Mouse (Mus musculus): ENCODE measurements around the gene Tmem232.
A peak's percentile ranks its signal among the peaks of the same experiment; 100 is the strongest.

Gene Tmem232

DNA sequence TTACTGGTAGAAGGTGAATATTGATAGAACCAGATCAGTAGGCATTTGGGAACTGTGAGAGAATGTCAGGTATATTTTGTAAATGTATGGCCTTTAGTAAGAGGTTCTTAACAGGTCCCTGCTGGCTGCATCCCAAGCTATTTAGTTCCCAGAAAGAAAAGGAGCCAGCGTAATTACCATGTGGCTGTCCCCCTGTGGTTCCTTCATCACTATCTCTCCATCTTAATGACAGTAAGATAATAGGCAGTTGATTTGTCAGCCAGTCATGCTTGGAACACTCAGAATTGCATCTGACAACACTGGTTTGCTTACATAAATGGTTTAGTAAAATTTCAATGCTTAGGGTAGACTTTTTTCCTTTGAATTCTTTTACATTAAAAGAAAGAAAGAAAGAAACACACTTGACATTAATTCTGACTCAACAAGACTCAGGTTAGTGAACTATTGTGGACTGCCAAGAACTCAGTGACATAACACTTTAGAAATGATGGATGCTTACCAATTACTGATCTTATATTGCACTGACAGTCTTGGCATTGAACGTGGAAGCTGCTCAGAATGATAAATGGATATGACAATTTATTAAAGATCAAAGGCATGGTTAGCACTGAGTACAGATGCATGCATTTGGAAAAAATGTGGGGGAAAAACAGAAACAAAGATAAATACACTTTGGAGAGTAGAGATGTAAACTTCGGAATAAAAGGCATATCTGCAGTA lies 174.9 kb downstream of the Tmem232 start:
- Histone ChIP-seq H3K4me1 (replicated peaks; ENCODE audit: low read depth, low read length) (no peaks in the 10 kb centered on the region), H3K36me3 (ENCODE audit: insufficient read depth, low read length) (no peaks in the 10 kb centered on the region), H3K27me3 (ENCODE audit: insufficient read depth, low read length) (no peaks in the 10 kb centered on the region), H3K9me3 (ENCODE audit: low read length) (peaks cover 11% of the 10 kb centered on the region), H3K4me3 (replicated peaks; ENCODE audit: low read length) (no peak overlapping the region)
- TF ChIP-seq CTCF (conservative IDR thresholded peaks at IDR 0.05; ENCODE audit: low read length) (no peak), POU5F1 (IDR thresholded peaks at IDR 0.05; ENCODE audit: borderline replicate concordance, low read length) (no peak), NANOG (IDR thresholded peaks at IDR 0.05; ENCODE audit: borderline replicate concordance, low read length) (no peak)

DNA sequence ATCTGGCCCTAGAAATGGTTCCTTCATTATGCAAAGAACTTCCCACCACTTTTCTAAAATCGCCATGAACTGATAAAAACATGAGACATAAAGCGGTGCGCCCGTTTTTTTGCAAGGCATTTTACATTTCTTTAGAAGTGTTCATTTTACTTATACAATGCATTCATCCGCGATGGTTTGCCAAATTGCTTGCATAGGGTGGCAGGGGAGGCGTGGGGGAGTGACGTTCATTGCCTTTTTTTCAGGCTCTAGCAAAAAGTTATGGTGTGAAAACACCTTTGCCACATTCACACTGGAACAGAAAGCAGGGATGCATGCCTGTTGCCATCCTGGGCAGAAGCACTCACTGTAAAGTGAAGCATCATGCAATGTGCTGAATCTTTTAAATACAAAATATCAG lies 188.7 kb downstream of the Tmem232 start:
- Histone ChIP-seq H3K4me3 (replicated peaks; ENCODE audit: low read length) (no peak overlapping the region), H3K36me3 (ENCODE audit: insufficient read depth, low read length) (no peaks in the 10 kb centered on the region), H3K27me3 (ENCODE audit: insufficient read depth, low read length) (no peaks in the 10 kb centered on the region), H3K4me1 (replicated peaks; ENCODE audit: low read depth, low read length) (no peaks in the 10 kb centered on the region), H3K9me3 (ENCODE audit: low read length) (peaks cover 6% of the 10 kb centered on the region)
- no peak for TF ChIP-seq CTCF (conservative IDR thresholded peaks at IDR 0.05; ENCODE audit: low read length)
- TF ChIP-seq POU5F1 (IDR thresholded peaks at IDR 0.05; ENCODE audit: borderline replicate concordance, low read length): no peak
- TF ChIP-seq NANOG (IDR thresholded peaks at IDR 0.05; ENCODE audit: borderline replicate concordance, low read length): no peak

DNA sequence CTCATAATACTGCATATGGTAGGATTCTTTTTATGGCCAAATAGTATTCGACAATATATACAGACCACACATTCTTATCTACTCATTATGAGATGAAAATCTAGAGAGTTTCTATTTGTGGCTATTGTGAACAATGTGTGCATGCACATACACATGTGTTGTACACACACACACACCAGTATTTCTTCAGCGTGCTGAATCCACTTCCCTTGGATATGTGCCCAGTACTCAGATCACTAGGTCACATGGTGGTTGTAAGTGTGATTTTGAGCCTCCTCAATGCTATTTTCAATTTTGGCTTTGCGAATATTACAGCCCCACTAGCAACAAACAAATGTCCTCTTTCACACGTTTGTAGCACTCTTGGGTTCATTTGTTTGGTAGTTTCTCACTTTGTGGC lies 200.6 kb downstream of the Tmem232 start:
- H3K4me3 ChIP-seq (replicated peaks; ENCODE audit: low read length): no peak overlapping the region
- H3K4me1 ChIP-seq (replicated peaks; ENCODE audit: low read depth, low read length): no peaks in the 10 kb centered on the region
- H3K27me3 ChIP-seq (ENCODE audit: insufficient read depth, low read length): no peaks in the 10 kb centered on the region
- H3K9me3 ChIP-seq (ENCODE audit: low read length): peaks cover 10% of the 10 kb centered on the region
- no peak for TF ChIP-seq POU5F1 (IDR thresholded peaks at IDR 0.05; ENCODE audit: borderline replicate concordance, low read length)
- no peak for TF ChIP-seq NANOG (IDR thresholded peaks at IDR 0.05; ENCODE audit: borderline replicate concordance, low read length)
- no peaks in the 10 kb centered on the region for H3K36me3 ChIP-seq (ENCODE audit: insufficient read depth, low read length)

DNA sequence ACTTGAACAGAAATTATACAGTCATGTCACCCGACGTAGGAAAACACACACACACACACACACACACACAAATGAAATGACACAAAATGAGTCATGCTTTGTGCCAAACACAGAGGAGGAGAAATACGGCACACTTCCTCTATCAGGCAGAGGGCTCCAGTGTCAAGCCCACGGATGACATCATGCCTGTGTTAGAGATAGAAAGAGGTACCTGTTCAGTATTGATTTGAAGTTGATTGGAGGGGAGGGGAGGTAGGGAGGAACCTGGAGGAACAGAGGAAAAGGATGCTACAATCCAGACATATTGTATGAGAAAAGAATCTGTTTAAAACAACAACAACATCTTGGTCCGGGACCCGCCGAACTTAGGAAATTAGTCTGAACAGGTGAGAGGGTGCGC lies 209.8 kb downstream of the Tmem232 start:
- TF ChIP-seq CTCF (conservative IDR thresholded peaks at IDR 0.05; ENCODE audit: low read length) (no peak), NANOG (IDR thresholded peaks at IDR 0.05; ENCODE audit: borderline replicate concordance, low read length) (no peak), POU5F1 (IDR thresholded peaks at IDR 0.05; ENCODE audit: borderline replicate concordance, low read length) (no peak)
- H3K4me3 ChIP-seq (replicated peaks; ENCODE audit: low read length): peak overlapping the region; percentile 57
- no peaks in the 10 kb centered on the region for H3K27me3 ChIP-seq (ENCODE audit: insufficient read depth, low read length)
- H3K4me1 ChIP-seq (replicated peaks; ENCODE audit: low read depth, low read length): no peaks in the 10 kb centered on the region
- H3K36me3 ChIP-seq (ENCODE audit: insufficient read depth, low read length): no peaks in the 10 kb centered on the region
- peaks cover 6% of the 10 kb centered on the region for H3K9me3 ChIP-seq (ENCODE audit: low read length)

DNA sequence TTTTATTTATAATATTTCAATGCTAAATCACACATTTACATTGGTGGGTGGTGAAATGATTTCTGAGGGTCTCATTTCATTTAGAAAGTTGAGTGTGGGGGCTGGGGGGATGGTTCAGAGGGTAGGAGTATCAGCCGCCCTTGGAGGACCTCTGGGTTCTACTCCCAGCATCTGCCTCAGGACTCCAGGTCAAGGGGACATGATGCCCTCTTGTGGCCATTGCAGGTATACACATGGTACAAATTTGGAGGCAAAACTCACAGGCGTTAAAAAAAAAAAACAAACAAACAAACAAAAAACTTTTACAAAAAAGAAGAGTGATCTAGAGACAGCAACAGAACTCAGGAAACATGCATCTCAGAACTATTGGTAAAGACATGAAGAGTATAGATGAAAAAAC lies 215.3 kb downstream of the Tmem232 start:
- TF ChIP-seq POU5F1 (IDR thresholded peaks at IDR 0.05; ENCODE audit: borderline replicate concordance, low read length): no peak
- peak; percentile 77 for TF ChIP-seq CTCF (conservative IDR thresholded peaks at IDR 0.05; ENCODE audit: low read length)
- TF ChIP-seq NANOG (IDR thresholded peaks at IDR 0.05; ENCODE audit: borderline replicate concordance, low read length): no peak
- no peak overlapping the region for H3K4me3 ChIP-seq (replicated peaks; ENCODE audit: low read length)
- peaks cover 7% of the 10 kb centered on the region for H3K4me1 ChIP-seq (replicated peaks; ENCODE audit: low read depth, low read length)
- no peaks in the 10 kb centered on the region for H3K27me3 ChIP-seq (ENCODE audit: insufficient read depth, low read length)
- peaks cover 6% of the 10 kb centered on the region for H3K9me3 ChIP-seq (ENCODE audit: low read length)
- no peaks in the 10 kb centered on the region for H3K36me3 ChIP-seq (ENCODE audit: insufficient read depth, low read length)

DNA sequence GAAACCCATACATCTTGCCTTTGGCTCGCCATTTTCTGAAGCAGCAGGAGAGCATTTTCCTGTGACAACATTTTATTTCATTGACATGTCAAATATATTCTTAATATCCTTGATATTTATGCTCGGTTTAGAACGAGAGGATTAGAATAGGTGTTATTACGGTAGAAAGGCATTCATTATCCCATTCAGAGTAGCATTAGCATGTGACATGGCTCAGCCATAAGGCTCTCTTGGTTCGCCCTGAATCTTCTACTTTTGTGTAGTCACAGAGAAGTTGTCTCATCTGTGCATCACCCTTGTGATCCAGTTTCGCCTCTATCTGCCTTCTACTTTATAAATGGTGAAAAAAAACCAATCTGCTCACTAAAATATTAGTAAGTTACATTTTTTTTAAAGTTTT lies 220.0 kb downstream of the Tmem232 start:
- Histone ChIP-seq H3K4me1 (replicated peaks; ENCODE audit: low read depth, low read length) (peaks cover 7% of the 10 kb centered on the region), H3K4me3 (replicated peaks; ENCODE audit: low read length) (no peak overlapping the region), H3K27me3 (ENCODE audit: insufficient read depth, low read length) (no peaks in the 10 kb centered on the region), H3K9me3 (ENCODE audit: low read length) (no peaks in the 10 kb centered on the region), H3K36me3 (ENCODE audit: insufficient read depth, low read length) (no peaks in the 10 kb centered on the region)
- TF ChIP-seq POU5F1 (IDR thresholded peaks at IDR 0.05; ENCODE audit: borderline replicate concordance, low read length) (no peak), CTCF (conservative IDR thresholded peaks at IDR 0.05; ENCODE audit: low read length) (no peak), NANOG (IDR thresholded peaks at IDR 0.05; ENCODE audit: borderline replicate concordance, low read length) (no peak)

DNA sequence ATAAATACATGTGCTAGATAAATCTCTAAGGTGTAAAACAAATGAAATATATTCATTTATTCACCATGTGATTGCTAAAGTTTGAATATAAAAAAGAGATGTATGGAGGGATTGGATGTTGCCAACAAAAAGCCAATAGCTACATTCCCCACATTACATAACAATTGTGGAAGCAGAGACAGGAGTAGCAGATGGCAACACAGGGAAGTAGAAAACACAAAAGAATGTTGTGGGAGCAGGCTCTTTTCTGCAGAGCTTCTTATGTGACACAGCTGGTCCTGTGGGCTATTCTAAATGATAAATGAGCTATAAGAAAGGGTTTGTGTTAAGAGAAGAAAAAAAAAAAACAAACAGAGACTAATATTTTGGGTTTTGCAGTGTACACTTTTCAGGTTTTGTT lies 240.6 kb downstream of the Tmem232 start:
- Histone ChIP-seq H3K9me3 (ENCODE audit: low read length) (no peaks in the 10 kb centered on the region), H3K27me3 (ENCODE audit: insufficient read depth, low read length) (no peaks in the 10 kb centered on the region), H3K36me3 (ENCODE audit: insufficient read depth, low read length) (no peaks in the 10 kb centered on the region), H3K4me3 (replicated peaks; ENCODE audit: low read length) (no peak overlapping the region), H3K4me1 (replicated peaks; ENCODE audit: low read depth, low read length) (no peaks in the 10 kb centered on the region)
- TF ChIP-seq CTCF (conservative IDR thresholded peaks at IDR 0.05; ENCODE audit: low read length): no peak
- TF ChIP-seq POU5F1 (IDR thresholded peaks at IDR 0.05; ENCODE audit: borderline replicate concordance, low read length): no peak
- no peak for TF ChIP-seq NANOG (IDR thresholded peaks at IDR 0.05; ENCODE audit: borderline replicate concordance, low read length)

DNA sequence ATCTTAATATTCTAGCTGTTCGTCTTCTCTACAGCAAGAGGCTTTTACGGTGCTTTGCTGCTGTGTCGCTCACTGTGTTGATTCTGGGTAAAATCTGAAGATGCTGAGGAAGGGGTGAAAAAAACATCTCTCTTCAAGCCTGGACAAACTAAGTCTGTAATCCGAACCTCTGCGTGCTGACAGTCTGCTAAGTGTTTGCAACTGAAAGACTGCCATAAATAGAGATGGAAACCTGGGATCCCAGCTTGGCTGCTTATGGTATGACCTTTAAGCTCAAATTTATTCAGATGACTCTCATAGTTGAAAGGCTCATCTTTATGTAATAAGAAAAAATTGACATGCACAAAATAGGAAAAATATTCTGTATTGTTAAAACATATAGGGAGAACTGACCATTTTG lies 242.8 kb downstream of the Tmem232 start:
- Histone ChIP-seq H3K4me3 (replicated peaks; ENCODE audit: low read length) (no peak overlapping the region), H3K4me1 (replicated peaks; ENCODE audit: low read depth, low read length) (no peaks in the 10 kb centered on the region), H3K36me3 (ENCODE audit: insufficient read depth, low read length) (no peaks in the 10 kb centered on the region), H3K9me3 (ENCODE audit: low read length) (no peaks in the 10 kb centered on the region), H3K27me3 (ENCODE audit: insufficient read depth, low read length) (no peaks in the 10 kb centered on the region)
- TF ChIP-seq POU5F1 (IDR thresholded peaks at IDR 0.05; ENCODE audit: borderline replicate concordance, low read length) (no peak), CTCF (conservative IDR thresholded peaks at IDR 0.05; ENCODE audit: low read length) (no peak), NANOG (IDR thresholded peaks at IDR 0.05; ENCODE audit: borderline replicate concordance, low read length) (no peak)

DNA sequence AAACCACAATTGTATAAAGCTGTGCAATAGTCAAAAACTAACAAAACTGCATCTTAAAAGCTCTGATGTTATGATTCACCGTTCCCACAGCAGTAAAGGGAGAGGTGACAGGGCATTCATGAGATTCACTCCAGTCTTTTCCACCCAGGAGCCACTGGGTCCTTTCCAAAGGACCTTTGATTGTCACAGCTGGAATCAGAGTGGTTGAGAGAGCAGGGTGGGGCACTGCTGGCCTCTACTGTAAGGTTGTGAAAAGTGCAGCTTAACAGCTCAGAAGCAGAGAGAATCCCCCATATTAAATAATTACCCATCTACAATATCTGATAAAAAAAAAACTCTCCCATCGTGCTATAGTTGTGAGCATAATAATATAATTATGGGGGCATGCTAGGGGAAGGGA lies 288.4 kb downstream of the Tmem232 start:
- Histone ChIP-seq H3K36me3 (ENCODE audit: insufficient read depth, low read length) (no peaks in the 10 kb centered on the region), H3K9me3 (ENCODE audit: low read length) (no peaks in the 10 kb centered on the region), H3K4me3 (replicated peaks; ENCODE audit: low read length) (no peak overlapping the region), H3K4me1 (replicated peaks; ENCODE audit: low read depth, low read length) (no peaks in the 10 kb centered on the region), H3K27me3 (ENCODE audit: insufficient read depth, low read length) (no peaks in the 10 kb centered on the region)
- TF ChIP-seq NANOG (IDR thresholded peaks at IDR 0.05; ENCODE audit: borderline replicate concordance, low read length) (peak; percentile 62), CTCF (conservative IDR thresholded peaks at IDR 0.05; ENCODE audit: low read length) (peak; percentile 8; the same call in 1 of the 2 replicates), POU5F1 (IDR thresholded peaks at IDR 0.05; ENCODE audit: borderline replicate concordance, low read length) (no peak)

All from E14TG2a.4 (cell line).